Mouse (Mus musculus) kidney, postnatal 4 days (tissue): ENCODE data around the gene Sema5b.

Experiments
- DNase-seq, 2 experiments: peaks; one replicate each; pipeline ENCODE4 v3.0.0; 2021; ENCODE audit warnings: mixed read lengths in 2 of 2

The Sema5b gene

GRCm38 (mm10) chr16:35639505-35639904 lies 98.6 kb downstream of the Sema5b start:
- no peak for DNase-seq

DNA sequence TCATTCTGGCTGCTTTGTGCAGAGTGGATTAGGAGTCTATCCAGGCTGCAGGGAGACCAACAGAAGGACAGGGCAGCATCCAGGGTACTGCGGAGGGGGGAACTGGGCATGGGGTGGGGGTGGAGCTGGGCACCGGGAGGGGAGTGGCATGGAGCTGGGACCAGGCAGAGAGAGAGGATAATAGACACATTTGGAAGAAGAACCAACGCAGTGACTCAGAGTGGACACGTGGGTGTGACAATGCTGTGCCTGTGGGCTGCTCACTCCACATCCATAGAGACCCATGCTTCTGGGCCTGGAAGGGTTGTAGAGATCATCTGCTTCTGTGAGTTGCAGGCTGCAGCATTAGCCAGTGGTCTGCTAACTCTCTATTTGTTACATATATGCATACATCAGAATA lies 107.9 kb downstream of the Sema5b start:
- no peak for DNase-seq

DNA sequence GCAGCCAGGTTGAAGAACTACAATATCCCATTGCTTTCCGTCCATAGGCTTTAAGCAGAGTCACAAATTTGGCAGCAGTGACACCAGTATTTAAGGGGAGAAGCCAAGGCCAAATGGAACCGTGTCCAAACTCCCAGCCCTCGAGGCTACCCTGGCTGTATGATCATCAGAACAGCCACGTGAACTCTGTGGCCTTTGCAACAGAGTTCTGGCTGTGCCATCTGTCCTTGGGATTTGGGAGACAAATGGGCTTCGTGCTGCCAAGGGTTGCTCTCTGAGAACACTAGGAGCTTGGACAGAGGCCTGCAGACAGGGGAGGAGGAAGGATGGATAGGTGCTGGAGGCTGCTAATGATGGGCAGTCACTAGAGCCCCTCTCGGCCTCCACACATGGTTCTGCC lies 111.3 kb downstream of the Sema5b start:
- no peak for DNase-seq

GRCm38 (mm10) chr16:35652706-35653105 lies 111.8 kb downstream of the Sema5b start:
- DNase-seq, result no peak

- no peak for DNase-seq
Observed at GRCm38 (mm10) chr16:35653951-35654350, 113.0 kb downstream of the Sema5b start.

- peak; percentile 19 to 33 for DNase-seq
Observed at GRCm38 (mm10) chr16:35660222-35660621, 119.3 kb downstream of the Sema5b start.

GRCm38 (mm10) chr16:35663831-35664414 lies 123.0 kb downstream of the Sema5b start:
- DNase-seq, result no peak

DNA sequence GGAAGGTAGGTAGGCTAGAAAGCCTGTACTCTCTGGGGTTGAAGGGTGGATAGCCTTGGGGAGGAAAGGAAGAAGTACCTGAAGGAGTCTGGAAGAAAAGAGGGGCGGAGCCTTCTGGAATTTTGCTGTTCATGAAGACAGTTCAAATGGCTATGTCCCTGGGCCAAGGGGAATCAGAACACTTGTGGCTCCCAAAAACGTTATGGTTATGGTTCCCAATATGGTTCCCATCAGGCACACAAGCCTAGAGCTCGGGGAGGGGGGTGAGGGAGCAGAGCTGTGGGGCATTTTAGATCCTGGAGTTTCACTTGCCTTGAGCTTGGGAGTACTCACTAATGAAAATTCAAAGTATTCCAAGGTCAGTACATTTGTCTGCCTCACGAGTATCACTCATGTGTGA lies 123.9 kb downstream of the Sema5b start:
- no peak for DNase-seq

DNA sequence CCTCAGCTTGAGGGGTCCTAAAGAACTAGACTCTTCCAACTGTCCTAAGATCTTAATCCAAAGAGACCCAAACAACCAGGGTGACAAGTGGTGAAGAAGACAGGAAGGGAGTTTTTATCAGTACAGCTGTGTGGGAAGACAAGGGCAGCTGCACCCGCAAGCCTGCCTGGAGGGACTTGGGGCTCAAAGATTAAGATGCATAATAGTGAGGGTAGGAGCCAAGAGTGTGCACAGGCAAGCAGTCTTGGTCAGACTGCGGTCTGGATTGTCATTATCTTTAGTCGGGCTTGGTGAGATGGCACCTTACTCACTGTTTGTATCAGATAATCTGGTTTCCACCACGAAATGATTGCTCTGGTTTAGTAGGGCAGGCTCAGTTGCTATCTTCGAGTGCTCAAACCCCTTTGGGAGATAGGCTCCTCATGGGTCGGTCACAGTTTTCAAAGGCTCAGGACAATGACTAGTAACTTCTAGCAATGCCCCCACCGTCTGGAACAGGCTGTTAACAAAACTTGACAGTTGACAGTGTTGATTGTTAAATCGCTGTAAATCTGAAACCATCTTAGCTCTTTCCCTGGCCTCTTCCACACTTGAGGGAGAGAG lies 136.7 kb downstream of the Sema5b start:
- DNase-seq, result no peak

DNA sequence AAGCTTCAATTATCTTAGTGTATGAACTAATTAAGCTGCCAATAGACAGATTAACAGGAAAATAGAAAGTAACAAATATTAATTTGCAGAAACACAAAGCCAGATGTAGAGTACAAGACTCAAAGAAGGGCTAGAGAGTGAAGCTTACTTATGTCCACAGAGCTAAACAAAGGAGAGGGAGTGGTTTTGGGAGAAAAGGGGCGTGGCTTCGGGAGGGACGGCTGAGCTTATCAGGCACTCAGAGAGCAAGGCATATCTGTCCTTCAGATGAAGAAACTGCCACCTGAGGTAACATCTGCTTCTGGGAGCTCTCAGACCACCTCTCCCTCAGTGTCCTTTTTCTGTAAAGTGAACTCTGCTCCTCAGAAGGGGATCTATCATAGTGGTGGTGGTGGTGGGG lies 137.5 kb downstream of the Sema5b start:
- DNase-seq, result no peak

DNA sequence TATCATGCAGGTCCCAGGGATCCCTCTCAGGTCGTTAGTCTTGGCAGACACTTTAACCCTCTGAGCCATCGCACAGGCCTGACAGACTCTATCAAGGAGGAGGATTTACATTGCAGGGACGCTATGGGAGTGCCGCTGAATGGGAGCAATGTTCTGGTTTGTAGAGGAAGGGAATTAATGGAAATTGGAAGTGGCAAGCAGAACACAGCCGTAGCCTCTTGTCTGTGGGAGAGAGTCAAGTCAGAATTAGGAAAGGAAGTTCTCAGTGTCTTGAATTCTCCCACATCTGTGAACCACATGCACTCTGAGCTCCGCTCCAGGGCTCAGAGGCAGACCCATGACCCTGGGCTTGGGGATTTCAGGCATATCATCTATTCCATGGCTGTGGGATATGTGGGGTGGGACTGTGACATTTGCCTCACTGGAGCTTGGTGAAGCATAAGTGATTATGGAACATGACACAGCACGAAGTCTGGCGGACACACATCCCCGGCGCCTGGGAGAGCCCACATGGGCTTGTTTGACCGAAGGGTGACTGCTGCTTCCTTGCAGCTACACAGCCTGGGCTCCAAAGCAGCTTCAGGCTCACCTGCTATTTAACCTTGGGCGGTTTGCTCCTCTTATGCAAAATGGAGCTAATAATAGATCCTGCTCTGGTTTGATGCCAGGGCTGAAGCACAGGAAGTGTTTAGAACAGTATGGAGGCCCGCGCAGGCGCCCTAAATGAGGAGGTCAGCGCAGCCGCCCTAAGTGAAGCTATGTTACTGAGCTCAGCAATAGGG lies 140.6 kb downstream of the Sema5b start:
- no peak for DNase-seq

DNA sequence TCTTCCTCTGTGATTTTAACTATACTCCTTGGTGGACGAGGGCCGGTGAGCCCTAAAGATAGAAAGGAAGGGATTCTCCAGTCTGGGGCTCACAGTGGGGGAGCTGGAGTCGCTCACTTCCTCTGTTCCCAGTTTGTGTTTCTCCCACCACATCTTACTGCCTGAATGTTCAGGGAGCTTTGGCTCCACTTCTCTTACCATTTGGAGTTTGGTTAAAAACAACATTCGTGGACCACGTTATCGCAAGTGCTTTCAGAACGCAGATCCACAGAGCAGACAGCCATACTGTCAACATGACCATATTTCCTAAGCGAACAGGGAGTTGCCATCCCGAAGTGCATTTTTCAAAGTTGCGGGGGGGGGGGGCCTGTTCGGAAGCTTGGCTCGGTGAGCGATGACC lies 144.1 kb downstream of the Sema5b start:
- DNase-seq, result no peak

DNA sequence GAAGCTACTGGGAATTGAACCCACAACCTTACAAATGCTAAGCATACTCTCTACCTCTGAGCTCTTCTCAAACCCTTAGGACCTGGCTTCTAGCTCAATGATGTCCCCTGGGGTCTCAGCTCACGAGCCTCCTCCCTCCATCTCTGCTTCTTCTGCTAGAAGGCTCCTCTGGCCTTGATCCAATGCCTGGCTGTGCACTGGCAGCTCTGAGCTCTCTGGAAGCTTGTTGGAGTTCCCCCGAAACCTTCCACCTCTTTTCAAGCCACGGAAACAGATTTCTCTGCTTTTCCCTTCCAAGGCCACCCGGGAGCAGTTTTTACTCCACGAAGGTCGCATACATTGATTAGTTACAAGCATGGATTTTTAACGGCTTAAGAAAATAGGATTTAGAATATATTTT lies 145.5 kb downstream of the Sema5b start:
- DNase-seq, result no peak

GRCm38 (mm10) chr16:35691606-35692005 lies 150.7 kb downstream of the Sema5b start:
- DNase-seq, result no peak

DNA sequence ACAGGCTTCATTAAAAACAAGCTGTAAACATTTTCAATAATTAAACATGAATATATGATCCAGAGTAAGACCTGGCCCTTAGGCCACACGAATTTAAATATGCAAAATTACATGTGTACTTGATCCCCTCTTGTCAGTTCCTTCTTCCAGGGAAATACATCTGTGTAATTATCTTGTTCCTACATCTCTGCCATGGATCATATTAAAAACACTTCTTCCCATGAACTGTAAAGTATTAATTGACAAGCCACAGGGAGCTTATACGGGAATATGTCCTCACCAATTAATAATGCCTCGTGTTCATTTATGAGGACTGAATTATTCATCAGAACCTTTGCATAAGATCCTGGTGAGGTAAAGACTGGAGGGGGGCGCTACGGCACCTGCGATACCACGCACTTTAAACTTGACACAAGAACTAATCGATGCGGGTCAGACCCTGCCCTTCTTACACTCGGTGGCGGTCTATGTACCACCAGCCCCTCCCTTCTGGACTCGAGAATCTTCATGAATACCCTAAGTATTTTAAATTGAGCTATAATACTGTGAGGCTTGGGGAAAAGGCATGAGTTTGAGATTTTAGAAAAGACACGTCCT lies 153.4 kb downstream of the Sema5b start:
- no peak for DNase-seq

GRCm38 (mm10) chr16:35696103-35696502 lies 155.2 kb downstream of the Sema5b start:
- no peak for DNase-seq

DNA sequence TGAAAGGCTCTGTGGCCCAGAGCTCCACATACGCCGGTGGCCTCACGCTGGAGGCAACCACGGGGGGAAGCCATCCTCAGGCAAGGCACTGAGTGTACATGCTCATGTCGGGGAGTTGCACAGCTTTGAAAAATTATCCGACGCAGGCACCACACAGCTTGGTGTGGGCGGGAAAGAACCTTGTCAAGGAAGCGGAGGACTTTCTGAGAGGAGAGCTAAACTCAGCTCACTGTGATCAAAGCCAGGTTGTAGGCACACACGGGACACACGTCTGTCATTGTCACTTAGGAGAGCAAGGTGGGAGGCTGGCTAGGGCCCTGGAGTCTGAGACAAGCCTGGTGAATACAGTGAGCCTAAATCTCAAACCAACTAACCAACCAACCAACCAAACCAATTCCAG lies 160.9 kb downstream of the Sema5b start:
- DNase-seq, result no peak

- peak; percentile 36 to 58 for DNase-seq
Observed at GRCm38 (mm10) chr16:35703763-35704679, 163.1 kb downstream of the Sema5b start.

- DNase-seq, result no peak
Observed at GRCm38 (mm10) chr16:35704796-35705195, 163.9 kb downstream of the Sema5b start.

GRCm38 (mm10) chr16:35707004-35707403 lies 166.1 kb downstream of the Sema5b start:
- no peak for DNase-seq

DNA sequence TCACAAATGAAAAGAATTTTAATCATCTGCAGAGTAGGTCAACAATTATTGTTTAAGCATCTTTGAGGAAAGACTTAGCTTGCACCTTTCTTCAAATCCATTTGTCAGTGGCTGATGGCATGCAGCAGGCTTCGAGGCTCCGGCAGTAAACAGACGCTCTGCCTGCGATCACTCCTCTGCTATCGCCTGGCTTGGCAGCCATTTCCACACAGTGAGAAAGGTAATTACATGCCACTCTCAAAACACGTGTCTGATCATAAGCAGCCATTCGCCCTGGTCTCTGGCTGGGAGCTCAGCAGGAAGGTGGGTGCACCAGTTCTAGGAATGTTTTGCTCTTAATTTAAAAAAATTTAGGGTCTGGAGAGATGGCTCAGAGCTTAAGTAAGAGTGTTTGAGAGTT lies 170.1 kb downstream of the Sema5b start:
- DNase-seq, result no peak

- DNase-seq, result no peak
Observed at GRCm38 (mm10) chr16:35713606-35714005, 172.7 kb downstream of the Sema5b start.
